Mouse (Mus musculus): ENCODE results near the gene Gnpat. TPM values are rescaled to one million over a fixed set of nuclear protein-coding genes. Genes with fewer than 3 reads are reported as not detected.

Gnpat gene
- polyA plus RNA-seq (2015; fragmentation: Nextera tagmentation; extraction: Ambion mirVana): 97.6 and 99.6 TPM in 2 replicates

DNA sequence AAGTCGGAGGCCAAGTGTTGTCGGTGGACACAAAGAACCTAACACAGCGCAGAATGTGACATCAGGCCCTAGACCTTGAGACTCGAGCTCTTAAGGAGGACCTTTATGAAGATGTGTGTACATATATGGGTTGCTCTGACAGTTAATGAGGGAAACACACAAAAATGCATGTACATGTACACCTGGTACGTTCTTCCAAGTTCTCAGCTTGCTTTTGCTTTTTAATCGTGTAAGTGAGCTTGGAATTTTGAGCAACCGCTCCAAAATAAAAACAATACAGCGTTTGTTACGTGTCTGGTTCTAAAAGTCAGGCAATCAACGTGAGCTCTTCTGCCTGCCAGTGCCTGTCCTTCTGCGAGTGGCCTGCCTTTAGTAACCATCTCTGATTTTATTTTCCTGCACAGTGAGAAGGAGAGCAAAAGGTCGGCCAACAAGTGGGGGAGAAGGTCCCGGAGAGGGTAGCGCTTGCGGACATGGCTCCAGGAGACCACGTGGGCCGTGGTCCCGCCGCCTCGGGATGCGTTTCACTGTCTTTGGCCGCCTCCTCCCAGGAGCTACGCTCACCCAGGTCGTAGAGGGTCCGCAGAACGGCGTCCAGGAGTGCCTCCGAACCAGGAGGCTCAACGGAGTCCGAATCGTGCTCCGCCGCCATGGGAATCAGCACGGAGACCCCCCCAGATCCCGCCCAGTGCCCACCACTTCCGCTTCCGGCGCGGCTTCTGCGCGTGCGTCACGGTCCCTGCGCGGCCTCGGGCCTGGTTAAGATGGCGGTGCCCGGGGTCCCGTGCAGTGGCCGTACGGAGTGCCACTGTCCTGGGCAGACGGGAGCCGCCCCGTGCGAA is at the start of gene Gnpat, which contains the start of gene 2810004N23Rik:
Gene Gnpat, plus strand, starts transcription at position 713 of the 842 bp plus-strand sequence.
Gene 2810004N23Rik, minus strand, starts transcription at position 800 of the 842 bp plus-strand sequence.
- peak within 1 kb of the TSS; percentile 92 for H3K4me3 ChIP-seq
- ATAC-seq (ENCODE audit: low FRiP score, low read depth): peak; percentile 97
- H3K27me3 ChIP-seq: no peaks in the 10 kb centered on the region
- H3K4me1 ChIP-seq: peaks cover 16% of the 10 kb centered on the region
- no peaks in the 10 kb centered on the region for H3K9me3 ChIP-seq
- peak within 1 kb of the TSS; percentile 81 for H3K4me2 ChIP-seq (replicated peaks)
- peak within 1 kb of the TSS; percentile 97 for H3K9ac ChIP-seq
- WGBS: 1% methylated on average over 55 of the region's 55 CpGs
- H3K36me3 ChIP-seq: peaks cover 45% of the 10 kb centered on the region
- H3K27ac ChIP-seq: peak within 1 kb of the TSS; percentile 92

DNA sequence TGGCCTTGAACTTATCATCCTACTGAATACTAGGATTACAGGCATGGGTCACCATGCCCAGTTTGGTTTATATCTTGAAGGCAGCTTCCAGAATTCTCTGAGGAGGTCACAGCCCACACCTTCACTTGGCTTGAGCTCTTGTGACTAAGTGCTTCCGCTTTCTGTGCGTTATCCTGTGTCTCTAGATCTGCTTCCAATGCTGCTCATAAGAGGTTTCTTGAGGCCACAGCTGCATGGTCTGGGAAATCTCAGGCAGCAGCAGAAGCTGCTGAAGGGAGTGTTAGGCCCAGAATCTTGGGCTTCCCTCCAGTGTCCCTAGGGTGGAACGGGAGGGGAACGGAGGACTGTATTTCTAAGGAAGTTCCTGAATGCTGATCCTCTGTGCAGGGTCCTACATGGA is 49.5 kb upstream of the Gnpat start:
- 88% methylated on average over 4 of the region's 4 CpGs for WGBS
- no peaks in the 10 kb centered on the region for H3K4me1 ChIP-seq

DNA sequence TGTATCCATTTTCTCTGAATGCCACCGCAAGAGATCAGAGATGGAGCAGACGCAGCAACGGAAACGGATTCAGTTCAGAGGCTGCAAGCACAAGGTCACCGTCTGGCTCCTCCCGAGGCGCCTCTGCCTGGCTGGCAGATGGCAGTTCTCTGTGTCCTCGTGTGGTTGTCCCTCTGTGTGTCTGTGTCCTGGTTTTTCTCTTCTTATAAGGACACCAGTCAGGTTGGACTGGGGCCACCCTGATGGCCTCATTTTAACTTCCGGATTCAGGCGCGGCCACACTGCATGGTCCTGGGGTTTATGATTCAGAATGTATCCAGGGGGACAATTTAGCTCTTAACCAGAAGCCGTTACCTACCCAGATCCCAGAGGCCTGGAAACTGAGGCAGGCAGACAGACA is 47.0 kb upstream of the Gnpat start:
- H3K27ac ChIP-seq: no peak overlapping the region
- H3K4me2 ChIP-seq (replicated peaks): no peak overlapping the region
- H3K4me3 ChIP-seq: no peak overlapping the region
- no peaks in the 10 kb centered on the region for H3K4me1 ChIP-seq
- no peak for ATAC-seq (ENCODE audit: low FRiP score, low read depth)
- H3K27me3 ChIP-seq: 0 out of 2 replicates have a peak, but pooled peaks cover 3% of the 10 kb centered on the region
- H3K36me3 ChIP-seq: no peaks in the 10 kb centered on the region
- H3K9me3 ChIP-seq: peaks cover 12% of the 10 kb centered on the region; the same call in 1 of the 2 replicates
- WGBS: 83% methylated on average over 12 of the region's 12 CpGs
- H3K9ac ChIP-seq: no peak overlapping the region

More for the DNA sequence above, 49.5 kb upstream of the Gnpat start:
- H3K4me2 ChIP-seq (replicated peaks): no peak overlapping the region
- H3K9ac ChIP-seq: no peak overlapping the region
- ATAC-seq (ENCODE audit: low FRiP score, low read depth): no peak
- no peaks in the 10 kb centered on the region for H3K36me3 ChIP-seq
- H3K27me3 ChIP-seq: no peaks in the 10 kb centered on the region
- H3K9me3 ChIP-seq: peaks cover 12% of the 10 kb centered on the region; the same call in 1 of the 2 replicates
- no peak overlapping the region for H3K27ac ChIP-seq
- no peak overlapping the region for H3K4me3 ChIP-seq

DNA sequence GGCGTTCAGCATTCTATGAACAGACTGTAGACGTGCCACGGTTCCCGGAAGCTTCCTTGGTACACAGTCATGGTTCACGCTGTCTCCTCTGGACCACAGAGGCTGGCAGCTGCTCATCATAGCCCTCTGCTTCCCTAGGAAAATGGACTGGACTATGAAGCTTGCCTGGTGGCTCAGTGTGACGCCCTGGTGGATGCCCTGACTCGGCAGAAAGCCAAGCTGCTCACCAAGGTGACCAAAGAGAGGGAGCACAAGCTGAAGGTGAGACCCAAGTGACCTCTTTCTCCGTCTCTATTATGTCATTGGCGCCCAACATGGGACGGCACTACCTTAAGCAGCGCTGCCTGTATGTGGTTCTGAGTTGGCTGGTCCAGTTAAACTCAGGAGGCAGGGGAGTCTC is 46.0 kb upstream of the Gnpat start:
- Histone ChIP-seq H3K36me3 (no peaks in the 10 kb centered on the region), H3K9ac (no peak overlapping the region), H3K27ac (no peak overlapping the region), H3K9me3 (peaks cover 12% of the 10 kb centered on the region; the same call in 1 of the 2 replicates), H3K4me3 (no peak overlapping the region), H3K4me1 (no peaks in the 10 kb centered on the region), H3K4me2 (replicated peaks) (no peak overlapping the region), H3K27me3 (0 out of 2 replicates have a peak, but pooled peaks cover 3% of the 10 kb centered on the region)
- no peak for ATAC-seq (ENCODE audit: low FRiP score, low read depth)
- WGBS: 92% methylated on average over 11 of the region's 11 CpGs

DNA sequence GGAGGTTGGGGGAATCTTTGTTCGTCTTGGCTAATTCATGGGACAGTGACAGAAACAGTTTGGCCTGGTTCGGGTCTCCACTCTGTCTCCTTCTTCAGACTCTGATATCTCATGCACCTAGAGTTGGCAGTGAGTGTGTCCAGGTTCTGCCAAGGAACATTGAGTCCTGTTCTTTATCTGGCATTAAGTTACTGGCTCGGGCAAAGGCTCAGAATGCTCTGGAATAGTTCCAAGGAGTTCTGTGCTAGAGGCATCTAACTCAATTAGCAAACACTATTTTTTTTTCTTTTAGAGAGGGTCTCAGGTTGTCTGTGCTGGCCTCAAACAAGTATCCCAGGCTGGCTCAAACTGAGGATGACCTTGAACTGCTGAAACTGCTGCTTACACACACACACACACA is 45.5 kb upstream of the Gnpat start:
- Histone ChIP-seq H3K27me3 (0 out of 2 replicates have a peak, but pooled peaks cover 3% of the 10 kb centered on the region), H3K9me3 (peaks cover 12% of the 10 kb centered on the region; the same call in 1 of the 2 replicates), H3K4me1 (no peaks in the 10 kb centered on the region), H3K27ac (no peak overlapping the region), H3K36me3 (no peaks in the 10 kb centered on the region), H3K9ac (no peak overlapping the region), H3K4me3 (no peak overlapping the region), H3K4me2 (replicated peaks) (no peak overlapping the region)
- no peak for ATAC-seq (ENCODE audit: low FRiP score, low read depth)
- 88% methylated on average over 3 of the region's 3 CpGs for WGBS

DNA sequence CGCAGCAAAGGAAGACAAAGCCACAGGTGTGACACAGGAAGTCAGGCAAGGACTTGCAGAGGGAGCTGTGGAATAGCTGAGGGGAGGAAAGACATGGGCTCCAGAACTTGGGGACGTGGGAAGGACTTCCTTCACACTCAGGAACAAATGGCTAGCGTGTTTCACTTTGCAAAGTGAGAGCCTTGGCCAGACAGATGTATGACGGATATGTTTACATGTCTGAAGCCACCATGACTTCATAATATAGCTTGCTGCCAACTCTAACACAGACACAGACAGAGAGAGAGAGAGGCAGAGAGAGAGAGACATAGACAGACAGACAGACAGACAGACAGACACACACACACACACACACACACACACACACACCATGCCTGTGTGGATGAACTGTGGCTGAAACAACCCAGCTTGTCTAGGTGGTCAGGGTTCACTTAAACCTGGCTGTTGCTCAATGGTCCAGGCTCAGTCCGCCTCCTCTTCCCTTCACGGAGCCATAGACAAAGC is 43.2 kb upstream of the Gnpat start:
- Histone ChIP-seq H3K4me2 (replicated peaks) (no peak overlapping the region), H3K36me3 (no peaks in the 10 kb centered on the region), H3K4me1 (no peaks in the 10 kb centered on the region), H3K27ac (no peak overlapping the region), H3K27me3 (0 out of 2 replicates have a peak, but pooled peaks cover 3% of the 10 kb centered on the region), H3K4me3 (no peak overlapping the region), H3K9me3 (peaks cover 12% of the 10 kb centered on the region; the same call in 1 of the 2 replicates), H3K9ac (no peak overlapping the region)
- 70% methylated on average over 6 of the region's 6 CpGs for WGBS
- ATAC-seq (ENCODE audit: low FRiP score, low read depth): no peak

DNA sequence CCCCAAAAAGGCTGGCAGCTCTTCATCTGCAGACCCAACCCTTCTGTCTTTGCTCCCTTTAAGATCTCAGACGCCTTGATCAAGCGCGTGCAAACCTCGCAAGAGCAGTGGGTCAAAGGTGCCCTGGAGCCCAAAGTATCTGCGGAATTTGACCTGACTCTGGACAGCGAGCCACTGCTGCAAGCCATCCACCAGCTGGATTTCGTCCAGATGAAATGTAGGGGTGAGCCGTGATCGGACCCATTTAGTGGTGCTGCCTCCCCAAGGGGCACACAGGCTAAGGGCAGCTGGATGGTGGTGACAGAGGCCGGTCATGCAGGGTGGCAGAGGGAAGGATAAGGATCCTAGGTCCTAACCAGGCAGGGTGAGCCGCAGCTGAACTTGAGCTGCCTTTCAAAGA is 42.7 kb upstream of the Gnpat start:
- H3K27ac ChIP-seq: no peak overlapping the region
- no peak overlapping the region for H3K4me2 ChIP-seq (replicated peaks)
- no peaks in the 10 kb centered on the region for H3K36me3 ChIP-seq
- peaks cover 12% of the 10 kb centered on the region; the same call in 1 of the 2 replicates for H3K9me3 ChIP-seq
- no peak overlapping the region for H3K9ac ChIP-seq
- no peak overlapping the region for H3K4me3 ChIP-seq
- H3K27me3 ChIP-seq: 0 out of 2 replicates have a peak, but pooled peaks cover 3% of the 10 kb centered on the region
- 52% methylated on average over 11 of the region's 11 CpGs for WGBS
- ATAC-seq (ENCODE audit: low FRiP score, low read depth): no peak
- H3K4me1 ChIP-seq: no peaks in the 10 kb centered on the region

DNA sequence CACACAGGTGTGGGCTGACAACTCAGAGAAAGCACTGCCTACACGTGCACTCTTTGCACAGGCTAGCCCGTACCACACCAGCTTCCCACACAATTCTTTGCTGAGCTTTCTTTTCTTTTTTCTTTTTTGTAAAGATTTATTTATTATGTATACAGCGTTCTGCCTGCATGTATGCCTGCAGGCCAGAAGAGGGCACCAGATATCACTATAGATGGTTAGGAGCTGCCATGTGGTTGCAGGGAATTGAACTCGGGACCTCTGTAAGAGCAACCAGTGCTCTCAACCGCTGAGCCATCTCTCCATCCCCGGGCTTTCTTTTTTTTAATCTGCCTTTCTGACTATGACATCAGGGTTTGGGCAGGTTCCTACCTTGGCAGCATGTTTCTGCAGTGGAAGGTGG is 39.3 kb upstream of the Gnpat start:
- Histone ChIP-seq H3K36me3 (no peaks in the 10 kb centered on the region), H3K9me3 (no peaks in the 10 kb centered on the region), H3K4me3 (no peak overlapping the region), H3K4me1 (no peaks in the 10 kb centered on the region), H3K27ac (no peak overlapping the region), H3K4me2 (replicated peaks) (no peak overlapping the region), H3K9ac (no peak overlapping the region), H3K27me3 (0 out of 2 replicates have a peak, but pooled peaks cover 13% of the 10 kb centered on the region)
- WGBS: 86% methylated on average over 6 of the region's 6 CpGs
- no peak for ATAC-seq (ENCODE audit: low FRiP score, low read depth)

DNA sequence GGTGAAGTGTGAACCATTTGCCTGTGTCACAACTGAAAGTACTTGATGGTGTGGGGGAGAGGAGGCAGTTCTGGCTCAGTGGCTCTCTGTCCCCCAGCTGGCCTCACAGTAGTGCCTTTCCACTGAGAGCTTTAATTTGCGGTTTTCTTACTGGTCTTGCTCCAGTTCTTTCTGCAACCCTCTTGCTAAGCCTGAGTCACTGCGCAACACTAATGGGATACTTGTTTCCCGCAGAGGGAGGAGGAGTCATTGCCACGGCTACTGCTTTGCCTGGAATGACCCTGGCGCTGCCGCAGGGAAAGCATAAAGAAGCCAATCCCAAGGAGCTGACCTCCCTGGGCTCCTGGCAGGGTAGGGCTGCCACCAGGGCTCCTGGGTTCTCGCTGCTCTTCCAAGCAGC is 36.2 kb upstream of the Gnpat start:
- no peak overlapping the region for H3K4me3 ChIP-seq
- H3K36me3 ChIP-seq: no peaks in the 10 kb centered on the region
- 29% methylated on average over 7 of the region's 7 CpGs for WGBS
- H3K9ac ChIP-seq: no peak overlapping the region
- H3K4me2 ChIP-seq (replicated peaks): no peak overlapping the region
- no peak for ATAC-seq (ENCODE audit: low FRiP score, low read depth)
- H3K27me3 ChIP-seq: 0 out of 2 replicates have a peak, but pooled peaks cover 10% of the 10 kb centered on the region
- H3K9me3 ChIP-seq: no peaks in the 10 kb centered on the region
- H3K4me1 ChIP-seq: no peaks in the 10 kb centered on the region
- no peak overlapping the region for H3K27ac ChIP-seq

DNA sequence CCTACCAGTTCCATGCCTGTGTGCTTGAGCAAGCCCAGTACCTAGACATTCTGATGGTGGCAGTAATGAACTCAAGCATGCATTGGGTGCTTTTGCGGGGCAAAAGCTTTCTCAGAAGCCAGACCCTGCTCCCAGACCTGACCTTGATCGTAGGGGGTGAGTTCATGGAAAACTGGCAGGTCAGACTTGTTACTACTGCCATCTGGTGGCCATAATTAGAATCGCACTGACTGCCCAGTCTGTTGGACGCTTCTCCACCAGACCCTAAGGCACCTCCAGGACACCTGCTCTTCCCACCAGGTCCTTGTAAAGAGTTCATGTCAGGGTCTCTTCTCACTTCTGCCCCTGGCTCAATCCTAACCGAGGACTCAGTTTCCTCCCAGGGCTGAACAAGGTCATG is 35.4 kb upstream of the Gnpat start:
- H3K27ac ChIP-seq: no peak overlapping the region
- under 1% methylated on average over 5 of the region's 5 CpGs for WGBS
- no peak overlapping the region for H3K9ac ChIP-seq
- H3K9me3 ChIP-seq: no peaks in the 10 kb centered on the region
- H3K4me3 ChIP-seq: no peak overlapping the region
- 0 out of 2 replicates have a peak, but pooled peaks cover 10% of the 10 kb centered on the region for H3K27me3 ChIP-seq
- H3K4me1 ChIP-seq: no peaks in the 10 kb centered on the region
- no peak overlapping the region for H3K4me2 ChIP-seq (replicated peaks)
- H3K36me3 ChIP-seq: no peaks in the 10 kb centered on the region
- ATAC-seq (ENCODE audit: low FRiP score, low read depth): no peak

DNA sequence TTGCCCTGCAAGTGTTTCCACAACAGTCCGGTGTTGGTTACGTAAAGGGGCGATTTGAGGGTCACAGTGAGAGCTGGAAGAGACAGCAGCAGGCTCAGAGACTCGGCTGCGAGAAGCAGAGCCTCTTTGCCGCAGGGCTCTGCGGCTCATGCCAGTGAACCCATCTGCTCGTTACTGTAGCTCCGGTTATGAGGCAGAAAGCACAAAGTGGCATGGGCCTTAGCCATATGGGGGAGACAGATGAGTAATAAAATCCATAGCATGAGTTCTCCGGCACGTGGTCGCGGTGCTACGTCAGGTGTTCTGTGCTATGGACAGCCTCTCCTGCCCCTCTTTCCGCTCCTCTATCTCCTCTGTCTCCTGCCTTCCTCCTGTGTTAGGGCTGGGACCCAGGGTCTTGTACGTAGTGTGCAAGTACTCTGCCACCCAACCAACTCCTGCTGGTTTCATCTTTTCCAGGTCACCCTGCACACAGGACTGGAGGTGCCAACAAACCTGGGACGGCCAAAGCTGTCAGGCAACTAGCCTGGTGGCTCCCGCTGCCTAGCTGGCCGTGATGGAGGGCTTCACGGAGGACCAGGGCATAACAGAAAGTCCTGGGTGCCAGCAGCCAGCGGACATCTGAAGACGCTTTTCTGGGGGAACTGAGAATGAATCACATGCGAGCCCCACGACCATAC is 34.1 kb upstream of the Gnpat start:
- Histone ChIP-seq H3K27me3 (0 out of 2 replicates have a peak, but pooled peaks cover 10% of the 10 kb centered on the region), H3K4me1 (no peaks in the 10 kb centered on the region), H3K9me3 (no peaks in the 10 kb centered on the region), H3K4me3 (no peak overlapping the region), H3K27ac (no peak overlapping the region), H3K9ac (no peak overlapping the region), H3K36me3 (no peaks in the 10 kb centered on the region), H3K4me2 (replicated peaks) (no peak overlapping the region)
- WGBS: 75% methylated on average over 24 of the region's 24 CpGs
- no peak for ATAC-seq (ENCODE audit: low FRiP score, low read depth)

DNA sequence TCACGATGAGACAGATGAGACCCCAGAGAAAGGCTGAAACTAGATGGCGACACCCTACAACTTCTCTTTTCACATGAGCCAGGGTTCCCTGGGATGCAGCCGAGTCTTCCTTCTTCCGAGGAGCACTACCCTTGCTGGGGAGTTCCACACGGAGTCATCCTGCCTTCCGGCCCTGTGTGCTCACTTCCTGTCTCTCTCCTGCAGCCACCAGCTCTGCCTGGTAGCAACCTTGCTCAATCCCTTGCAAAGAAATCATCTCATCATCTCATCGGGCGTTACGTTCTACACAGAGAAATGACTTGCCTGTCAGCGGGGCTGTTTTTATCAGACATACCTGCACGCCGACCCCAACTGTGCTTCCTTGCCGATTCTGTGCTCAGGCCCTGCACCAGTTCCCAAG is 32.8 kb upstream of the Gnpat start:
- no peak overlapping the region for H3K4me3 ChIP-seq
- peaks cover 11% of the 10 kb centered on the region for H3K4me1 ChIP-seq
- H3K27me3 ChIP-seq: 0 out of 2 replicates have a peak, but pooled peaks cover 10% of the 10 kb centered on the region
- H3K36me3 ChIP-seq: no peaks in the 10 kb centered on the region
- WGBS: 79% methylated on average over 13 of the region's 13 CpGs
- no peak overlapping the region for H3K27ac ChIP-seq
- no peak overlapping the region for H3K4me2 ChIP-seq (replicated peaks)
- no peaks in the 10 kb centered on the region for H3K9me3 ChIP-seq
- H3K9ac ChIP-seq: no peak overlapping the region
- ATAC-seq (ENCODE audit: low FRiP score, low read depth): no peak
